Mouse (Mus musculus) bone marrow, adult 2 months (tissue): ENCODE results near the gene Spz1.

Experiments
- CTCF ChIP-seq: fragments of 200-500 bp; IDR thresholded peaks from 2 replicates; pipeline ENCODE4 v1.5.1; 2011; ENCODE audit warnings: low read length, control low read depth; ENCODE audit not compliant: control insufficient read depth, insufficient read depth
- POLR2A ChIP-seq: fragments of 200-500 bp; IDR thresholded peaks from 2 replicates; pipeline ENCODE4 v1.6.1; 2011; ENCODE audit warnings: low read depth, mild to moderate bottlenecking, control low read depth, low read length, borderline replicate concordance; ENCODE audit not compliant: control insufficient read depth

GRCm38 (mm10) chr13:92529828-92530720 is 45.9 kb downstream of the Spz1 start:
- no peak for TF ChIP-seq CTCF
- TF ChIP-seq POLR2A, result no peak
